Mouse (Mus musculus) liver, adult 2 months (tissue): Measurements from ENCODE around the gene Lrrc23. TPM values are rescaled to one million over a fixed set of nuclear protein-coding genes. Genes with fewer than 3 reads are reported as not detected.

Source experiments
- DNase-seq: peaks from one replicate; pipeline ENCODE4 v3.0.0-alpha.2; 2011; ENCODE audit warnings: low read depth, low spot score; ENCODE audit errors: extremely low read depth
- H3K27ac ChIP-seq: fragments of 200-500 bp; replicated peaks from 2 replicates; pipeline ENCODE4 v1.5.1; 2012; ENCODE audit warnings: low read depth, mild to moderate bottlenecking, control low read depth, inconsistent platforms, low read length; ENCODE audit not compliant: insufficient read depth
- H3K27me3 ChIP-seq: fragments of 200-500 bp; 2 replicates; pipeline ENCODE4 v1.6.1; 2012; ENCODE audit warnings: mild to moderate bottlenecking, moderate library complexity, low read length, inconsistent platforms; ENCODE audit not compliant: control insufficient read depth, insufficient read depth
- H3K36me3 ChIP-seq: fragments of 200-500 bp; 2 replicates; pipeline ENCODE4 v1.6.1; 2012; ENCODE audit warnings: low read length, inconsistent platforms; ENCODE audit not compliant: control insufficient read depth, insufficient read depth
- H3K4me1 ChIP-seq: fragments of 200-500 bp; 2 replicates; pipeline ENCODE4 v1.6.1; 2011; ENCODE audit warnings: low read length; ENCODE audit not compliant: control insufficient read depth, insufficient read depth
- H3K4me3 ChIP-seq: fragments of 200-500 bp; 2 replicates; pipeline ENCODE4 v1.5.1; 2011; ENCODE audit warnings: low read depth, mild to moderate bottlenecking, control low read depth, low read length, moderate library complexity; ENCODE audit not compliant: insufficient read depth
- H3K79me2 ChIP-seq: fragments of 200-500 bp; 2 replicates; pipeline ENCODE4 v1.6.1; 2012; ENCODE audit warnings: inconsistent platforms, mild to moderate bottlenecking, low read length, moderate library complexity; ENCODE audit not compliant: control insufficient read depth, insufficient read depth
- H3K9ac ChIP-seq: fragments of 200-500 bp; 2 replicates; pipeline ENCODE4 v1.6.1; 2012; ENCODE audit warnings: low read depth, mild to moderate bottlenecking, control low read depth, inconsistent platforms, low read length
- CTCF ChIP-seq: fragments of 200-500 bp; IDR thresholded peaks from 2 replicates; pipeline ENCODE4 v1.5.1; 2011; ENCODE audit warnings: low read depth, low read length, control low read depth
- POLR2A ChIP-seq: fragments of 200-500 bp; IDR thresholded peaks from 2 replicates; pipeline ENCODE4 v1.6.1; 2011; ENCODE audit warnings: low read length, control low read depth; ENCODE audit not compliant: insufficient read depth; ENCODE audit errors: extremely low read depth
- WGBS: fragments of 180-500 bp; shearing (Covaris S2); methylation state at CpG from one replicate; pipeline ENCODE4 v1.1.7; 2018; 5-methylcytosine and 5-hydroxymethylcytosine counted together
- polyA plus RNA-seq: library from polyadenylated mRNA; depleted of rRNA; stranded (reverse); fragments of >200 nt; gene quantifications from 2 replicates; pipeline ENCODE4 v1.2.3, GENCODE M21; 2012
- total RNA-seq: library from RNA; depleted of rRNA; stranded (reverse); fragments of >200 nt; gene quantifications from 2 replicates; pipeline ENCODE4 v1.2.3, GENCODE M21; 2014

The Lrrc23 gene
- total and polyA plus RNA-seq, 2 experiments, result not detected

- H3K9ac ChIP-seq, result peak overlapping the region; percentile 100
- no peak for DNase-seq
- H3K79me2 ChIP-seq, result peaks cover 38% of the 10 kb centered on the region
- peaks cover 2% of the 10 kb centered on the region; the same call in 1 of the 2 replicates for H3K36me3 ChIP-seq
- no peaks in the 10 kb centered on the region for H3K27me3 ChIP-seq
- H3K4me1 ChIP-seq, result peaks cover 38% of the 10 kb centered on the region
- peak overlapping the region; percentile 71 for H3K4me3 ChIP-seq
- 10% methylated on average over 3 of the region's 3 CpGs for WGBS
- TF ChIP-seq CTCF (no peak), POLR2A (no peak)
- peak overlapping the region; percentile 65 for H3K27ac ChIP-seq
Observed at GRCm38 (mm10) chr6:124755306-124755705, 24.2 kb downstream of the Lrrc23 start.

GRCm38 (mm10) chr6:124753861-124754260 lies 25.7 kb downstream of the Lrrc23 start:
- H3K9ac ChIP-seq, result no peak overlapping the region
- H3K4me1 ChIP-seq, result peaks cover 37% of the 10 kb centered on the region
- peak; percentile 88 for DNase-seq
- 39% methylated on average over 2 of the region's 2 CpGs for WGBS
- H3K79me2 ChIP-seq, result peaks cover 38% of the 10 kb centered on the region
- H3K36me3 ChIP-seq, result peaks cover 2% of the 10 kb centered on the region; the same call in 1 of the 2 replicates
- H3K4me3 ChIP-seq, result no peak overlapping the region
- no peak overlapping the region for H3K27ac ChIP-seq
- no peaks in the 10 kb centered on the region for H3K27me3 ChIP-seq
- no peak for TF ChIP-seq CTCF
- TF ChIP-seq POLR2A, result no peak

- H3K9ac ChIP-seq, result no peak overlapping the region
- no peak overlapping the region for H3K4me3 ChIP-seq
- H3K4me1 ChIP-seq, result peaks cover 22% of the 10 kb centered on the region
- no peak for DNase-seq
- peaks cover 2% of the 10 kb centered on the region for H3K36me3 ChIP-seq
- H3K79me2 ChIP-seq, result peaks cover 25% of the 10 kb centered on the region
- H3K27ac ChIP-seq, result no peak overlapping the region
- WGBS, result 56% methylated on average over 8 of the region's 8 CpGs
- H3K27me3 ChIP-seq, result no peaks in the 10 kb centered on the region
- TF ChIP-seq CTCF (no peak), POLR2A (no peak)
Observed at GRCm38 (mm10) chr6:124750405-124750804, 29.1 kb downstream of the Lrrc23 start.

DNA sequence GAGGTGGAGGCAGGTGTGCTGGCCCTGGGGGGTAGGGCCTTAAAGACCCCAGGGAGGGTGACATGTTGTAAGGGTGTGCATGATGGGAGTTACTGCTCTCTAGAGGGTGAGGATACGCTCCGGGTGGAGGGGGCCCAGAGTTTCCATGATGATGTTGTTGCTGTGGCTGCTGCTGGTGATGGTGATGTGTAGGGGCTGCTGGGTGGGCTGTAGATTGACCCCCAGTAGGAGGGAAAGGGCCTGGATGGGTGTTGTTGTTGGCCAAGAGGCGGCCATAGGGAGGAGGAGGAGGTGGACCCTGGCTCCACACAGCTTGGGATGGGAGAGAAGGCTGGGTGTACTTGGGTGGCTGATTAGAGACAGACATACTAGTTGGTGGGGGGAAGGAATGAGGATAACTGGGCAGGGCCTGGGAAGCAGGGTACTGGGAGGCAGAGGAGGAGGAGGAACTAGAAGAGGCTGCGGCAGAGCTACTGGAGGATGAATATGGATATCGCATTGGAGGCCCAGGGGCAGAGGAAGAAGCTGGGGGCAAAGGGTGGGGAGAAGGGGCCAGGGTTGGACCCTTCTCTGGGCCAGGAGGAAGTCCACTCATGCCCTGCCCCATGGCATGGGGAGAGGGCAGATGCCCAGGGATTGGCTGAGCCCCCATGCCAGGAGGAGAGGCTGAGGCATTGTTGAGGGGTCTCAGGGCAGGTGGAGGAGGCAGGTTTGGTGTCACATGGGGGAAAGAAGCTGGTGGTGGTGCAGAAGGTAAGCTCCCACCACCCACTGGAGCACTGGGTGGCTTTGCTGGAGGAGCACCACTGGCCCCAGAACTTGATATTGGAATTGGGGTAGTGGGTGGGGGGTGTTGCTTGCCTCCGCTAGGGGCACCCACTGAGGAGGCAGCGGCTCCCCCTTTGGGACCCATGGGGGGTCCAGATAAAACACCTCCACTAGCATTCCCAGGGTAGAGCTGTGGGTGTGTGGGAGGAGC lies 32.6 kb downstream of the Lrrc23 start:
- Histone ChIP-seq H3K4me3 (no peak overlapping the region), H3K9ac (no peak overlapping the region)
- TF ChIP-seq POLR2A (no peak), CTCF (no peak)

DNA sequence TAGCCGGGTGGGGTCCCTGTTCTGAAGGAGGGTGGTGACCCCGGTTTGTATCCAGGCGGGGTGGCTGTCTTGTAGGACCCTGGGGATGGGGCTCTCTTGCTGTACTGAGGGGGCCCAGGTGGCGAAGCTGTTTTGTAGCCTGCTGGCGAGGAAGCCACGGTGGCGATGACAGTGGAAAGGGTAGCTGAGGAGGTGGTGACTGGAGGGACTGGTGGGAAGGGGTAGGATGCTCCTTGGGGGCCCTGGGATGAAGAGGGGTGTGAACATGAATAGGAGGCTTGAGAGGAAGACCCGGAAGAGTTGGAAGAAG lies 33.3 kb downstream of the Lrrc23 start:
- peak overlapping the region; percentile 65 for H3K4me3 ChIP-seq
- H3K9ac ChIP-seq, result peak overlapping the region; percentile 85
- peaks cover 6% of the 10 kb centered on the region for H3K4me1 ChIP-seq
- TF ChIP-seq POLR2A (no peak), CTCF (no peak)
- peak overlapping the region; percentile 50; the same call in 1 of the 2 replicates for H3K27ac ChIP-seq
- no peak for DNase-seq
- 41% methylated on average over 8 of the region's 8 CpGs for WGBS
- no peaks in the 10 kb centered on the region; the same call in 1 of the 2 replicates for H3K36me3 ChIP-seq
- no peaks in the 10 kb centered on the region for H3K27me3 ChIP-seq
- H3K79me2 ChIP-seq, result peaks cover 2% of the 10 kb centered on the region; the same call in 1 of the 2 replicates

More for the DNA sequence above, 32.6 kb downstream of the Lrrc23 start:
- no peak overlapping the region for H3K27ac ChIP-seq
- H3K79me2 ChIP-seq, result peaks cover 4% of the 10 kb centered on the region; the same call in 1 of the 2 replicates
- H3K4me1 ChIP-seq, result peaks cover 5% of the 10 kb centered on the region
- WGBS, result 98% methylated on average over 7 of the region's 7 CpGs
- no peaks in the 10 kb centered on the region; the same call in 1 of the 2 replicates for H3K36me3 ChIP-seq
- DNase-seq, result no peak
- H3K27me3 ChIP-seq, result no peaks in the 10 kb centered on the region
